Mouse (Mus musculus) G1E-ER4 (cell line): Measurements from ENCODE around the gene Hoxa7. TPM values are rescaled to one million over a fixed set of nuclear protein-coding genes. Genes with fewer than 3 reads are reported as not detected.

Source experiments
- GATA1 ChIP-seq: IDR thresholded peaks from one replicate; pipeline ENCODE4 v1.8.0; 2012; ENCODE audit warnings: low read length, inconsistent platforms
- polyA plus RNA-seq: library from polyadenylated mRNA; stranded (reverse); fragments of >175 nt; gene quantifications from 2 replicates; pipeline ENCODE4 v1.2.3, GENCODE M21; 2012

Gene Hoxa7
- polyA plus RNA-seq, 1 experiment = not detected

DNA sequence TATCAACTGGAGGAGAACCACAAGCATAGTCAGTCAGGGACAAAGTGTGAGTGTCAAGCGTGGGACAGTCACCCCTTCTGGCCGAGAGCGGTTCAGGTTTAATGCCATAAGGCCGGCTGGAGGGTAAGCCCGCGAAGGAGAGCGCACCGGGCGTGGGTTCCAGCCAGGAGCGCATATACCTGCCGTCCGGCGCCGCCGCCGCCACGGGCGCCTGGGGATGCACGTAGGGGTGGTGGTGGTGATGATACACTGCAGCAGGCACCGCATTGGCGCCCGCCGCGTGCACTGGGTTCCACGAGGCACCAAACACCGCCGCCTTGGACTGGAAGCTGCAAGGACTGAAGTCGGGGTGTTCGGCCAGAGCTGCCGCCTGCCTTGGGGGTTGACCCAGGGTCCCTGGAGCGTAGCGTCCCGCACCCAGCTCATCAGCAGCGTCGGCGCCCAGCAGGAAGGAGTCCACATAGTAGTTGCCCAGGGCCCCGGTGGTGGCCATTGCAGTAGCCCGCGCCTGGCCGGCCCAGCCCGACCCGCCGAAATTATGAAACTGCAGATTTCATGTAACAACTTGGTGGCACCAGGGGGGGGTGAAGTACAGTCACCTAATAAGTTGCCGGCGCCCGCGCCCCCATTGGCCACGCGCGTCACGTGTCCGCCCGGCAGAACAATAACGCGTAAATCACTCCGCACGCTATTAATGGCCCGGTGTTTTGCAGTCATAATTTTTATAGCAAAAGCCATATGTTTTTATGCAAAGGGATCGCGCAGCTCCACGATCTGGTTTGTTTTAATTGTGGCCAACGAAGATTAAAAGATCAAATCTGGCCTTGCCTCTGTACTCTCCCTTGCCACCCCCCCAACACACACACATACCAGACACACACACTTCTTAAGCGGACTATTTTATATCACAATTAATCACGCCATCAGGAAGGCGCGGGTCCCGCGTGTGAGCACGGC, 4.2 kb upstream of the Hoxa7 start:
- TF ChIP-seq GATA1 = no peak

- no peak for TF ChIP-seq GATA1
Measured at GRCm38 (mm10) chr6:52224895-52225611, 3.4 kb upstream of the Hoxa7 start.

DNA sequence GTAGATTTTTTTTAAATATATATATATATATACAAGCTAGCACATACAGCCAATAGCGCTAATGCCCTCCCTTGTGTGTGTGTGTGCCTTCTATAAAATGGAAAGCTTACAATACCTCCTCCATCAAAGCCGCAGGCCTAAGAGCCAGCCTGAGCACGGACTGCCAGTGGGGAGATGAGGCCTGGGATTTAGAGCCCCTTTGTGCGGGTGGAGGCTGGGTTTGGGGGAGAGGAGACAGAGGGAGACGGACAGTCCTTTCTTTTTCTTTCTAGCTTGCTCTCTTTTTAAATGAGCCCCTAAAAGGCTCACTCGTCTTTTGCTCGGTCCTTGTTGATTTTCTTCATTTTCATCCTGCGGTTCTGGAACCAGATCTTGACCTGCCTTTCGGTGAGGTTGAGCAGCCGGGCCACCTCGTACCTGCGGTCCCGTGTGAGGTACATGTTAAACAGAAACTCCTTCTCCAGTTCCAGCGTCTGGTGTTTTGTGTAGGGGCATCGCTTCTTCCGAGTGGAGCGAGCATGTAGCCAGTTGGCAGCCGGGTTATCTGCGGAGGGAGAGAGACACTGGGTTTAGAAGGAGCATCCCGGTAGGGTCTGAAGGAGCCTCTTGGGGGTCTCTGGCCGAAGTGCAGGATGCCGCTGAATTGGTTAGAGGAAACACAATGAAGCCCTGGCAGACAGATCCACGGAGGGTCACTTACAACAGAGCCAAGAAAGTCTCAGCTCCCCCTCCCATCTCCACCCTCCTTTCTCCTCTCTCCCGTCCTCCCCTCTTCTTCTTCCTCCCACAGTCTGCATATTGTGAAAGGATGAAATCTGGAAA, 2.5 kb upstream of the Hoxa7 start:
- no peak for TF ChIP-seq GATA1

GRCm38 (mm10) chr6:52222729-52223128, 1.1 kb upstream of the Hoxa7 start:
- no peak for TF ChIP-seq GATA1

- no peak for TF ChIP-seq GATA1
Measured at GRCm38 (mm10) chr6:52221993-52222685, 485 bp upstream of the Hoxa7 start.

DNA sequence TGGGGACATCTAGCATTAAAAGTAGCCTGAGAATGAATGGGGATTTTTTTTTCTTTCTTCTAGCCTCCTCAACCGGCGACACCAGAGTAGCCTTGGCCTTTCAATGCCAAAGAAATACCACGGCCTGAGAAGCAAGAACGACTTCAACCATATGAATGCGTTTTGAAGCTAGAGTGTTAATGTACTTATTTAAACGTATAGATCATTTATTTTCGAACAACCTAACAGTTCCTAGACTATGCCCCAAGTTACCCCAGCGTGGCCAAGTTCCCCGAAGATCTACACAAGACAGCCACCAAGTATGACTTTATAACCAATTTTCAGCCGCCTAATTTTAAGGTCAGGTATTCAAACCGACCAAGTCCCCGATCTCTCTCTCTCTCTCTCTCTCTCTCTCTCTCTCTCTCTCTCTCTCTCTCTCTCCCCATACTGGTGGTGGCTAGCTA, 766 bp downstream of the Hoxa7 start:
- TF ChIP-seq GATA1 = no peak

GRCm38 (mm10) chr6:52220003-52220864, 1.4 kb downstream of the Hoxa7 start:
- no peak for TF ChIP-seq GATA1

DNA sequence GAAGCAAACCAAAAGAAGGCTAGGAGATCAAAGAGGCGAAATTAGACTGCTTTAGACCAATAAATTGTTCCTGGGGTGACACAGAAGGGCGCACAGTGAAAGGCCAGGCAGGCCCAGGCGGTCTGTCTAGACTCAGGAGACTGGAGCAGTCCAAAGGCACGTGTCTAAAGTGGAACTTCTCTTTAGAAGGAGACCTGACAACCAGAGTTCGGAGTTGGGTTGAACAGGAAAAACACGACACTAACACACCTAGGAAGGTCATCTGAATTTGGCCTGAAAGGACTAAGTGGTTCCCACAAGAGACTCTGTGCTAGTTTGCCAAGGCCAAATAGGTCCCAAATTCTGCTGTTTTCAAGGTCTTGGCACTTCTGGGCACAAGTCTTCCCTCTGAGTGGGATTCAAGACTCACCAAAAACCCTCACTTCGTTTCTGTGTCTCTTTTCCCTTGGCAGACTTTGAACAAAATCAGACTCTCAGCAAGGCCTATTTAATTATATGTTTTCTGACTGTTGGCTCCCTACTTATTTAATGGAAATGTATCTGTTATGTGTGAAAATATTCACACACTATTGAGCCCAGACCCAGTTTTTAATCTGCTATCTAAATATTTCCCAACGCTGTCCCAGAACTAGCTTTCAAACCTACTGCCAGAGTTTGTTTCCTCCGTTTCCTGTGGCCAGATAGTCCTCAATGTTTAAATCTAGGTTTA, 2.3 kb downstream of the Hoxa7 start:
- no peak for TF ChIP-seq GATA1

DNA sequence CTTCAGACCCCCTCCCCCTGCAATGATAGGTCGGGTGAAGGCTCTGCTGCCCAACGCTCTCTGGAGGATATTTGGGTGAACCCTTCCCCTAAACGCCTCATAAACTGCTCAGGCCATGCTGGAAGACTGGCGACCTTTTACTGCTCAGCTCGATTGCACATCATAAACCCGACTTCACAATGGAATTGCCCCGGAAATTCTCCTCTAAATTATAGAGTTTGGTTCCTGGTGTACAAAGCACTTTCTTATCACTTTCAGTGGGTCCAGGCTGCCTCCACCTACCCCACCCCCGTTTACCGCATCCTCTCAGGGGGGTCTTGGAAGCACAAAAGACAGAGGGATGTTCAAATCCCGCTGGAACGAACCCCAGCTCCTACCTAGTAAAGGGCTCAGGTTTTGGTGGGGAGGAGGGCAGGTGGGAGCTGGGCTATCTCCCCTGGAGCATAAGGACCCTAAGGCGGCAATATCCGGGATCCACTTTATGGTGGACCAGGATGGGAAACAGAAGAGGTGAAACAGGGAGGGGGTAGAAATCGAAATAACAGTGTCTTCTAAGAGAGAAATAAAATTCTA, 2.9 kb downstream of the Hoxa7 start:
- no peak for TF ChIP-seq GATA1

GRCm38 (mm10) chr6:52217895-52218642, 3.6 kb downstream of the Hoxa7 start:
- no peak for TF ChIP-seq GATA1

DNA sequence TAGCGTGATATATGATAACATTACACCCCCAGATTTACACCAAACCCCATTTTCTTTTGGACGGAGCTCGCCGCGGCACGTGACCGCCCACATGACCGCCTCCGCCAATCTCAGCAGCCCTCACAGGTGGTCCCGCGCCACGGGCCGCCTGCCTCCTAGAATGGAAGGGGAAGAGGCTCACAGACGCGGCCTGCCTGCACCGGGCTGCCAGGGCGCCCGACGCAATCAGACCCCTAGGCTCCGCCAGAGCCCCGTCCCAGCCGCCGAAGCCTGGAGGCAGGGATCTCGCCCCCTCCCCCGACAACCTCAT, 4.2 kb downstream of the Hoxa7 start:
- TF ChIP-seq GATA1 = no peak

DNA sequence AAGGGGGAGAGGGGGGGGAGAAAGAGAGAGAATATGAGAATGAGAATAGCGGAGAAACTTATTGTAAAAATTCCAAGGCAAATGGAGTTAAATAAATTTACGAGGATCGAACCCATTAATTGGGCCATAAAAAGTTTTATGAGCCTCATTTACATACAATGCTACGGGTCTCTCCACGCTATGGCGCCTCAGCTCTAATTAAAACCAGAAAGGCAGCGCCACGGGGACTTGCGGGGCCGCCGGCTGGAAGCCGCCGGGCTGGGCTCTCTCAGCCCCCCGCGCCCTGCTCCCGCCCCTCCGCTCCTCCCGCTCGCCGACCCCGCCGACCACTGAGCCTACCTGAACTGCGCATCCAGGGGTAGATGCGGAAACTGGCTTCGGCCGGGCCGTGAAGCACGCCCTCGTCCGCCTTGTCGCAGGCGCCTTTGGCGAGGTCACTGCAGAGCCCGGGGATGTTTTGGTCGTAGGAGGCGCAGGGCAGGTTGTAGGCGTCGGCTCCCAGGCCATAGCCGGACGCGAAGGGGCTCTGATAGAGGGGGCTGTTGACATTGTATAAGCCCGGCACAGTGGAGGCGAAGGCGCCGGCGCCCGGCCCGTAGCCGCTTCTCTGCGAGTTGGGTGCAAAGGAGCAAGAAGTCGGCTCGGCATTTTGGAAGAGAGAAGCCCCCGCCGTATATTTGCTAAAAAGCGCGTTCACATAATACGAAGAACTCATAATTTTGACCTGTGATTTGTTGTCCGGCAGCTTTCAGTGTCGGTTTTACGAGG, 4.8 kb downstream of the Hoxa7 start:
- TF ChIP-seq GATA1 = no peak
